9 mouse cellular contexts compared by ENCODE assay signal in genomic region chr13:55414743-55415380, GRCm38 (mm10). TPM values are rescaled to one million over a fixed set of nuclear protein-coding genes. Genes with fewer than 3 reads are reported as not detected.
DNase-seq lines count a peak whose midpoint lies in the region; ATAC-seq and TF ChIP-seq lines count a peak whose summit lies in the region.
"Had no signal": no experiment of that assay in that cellular context is flagged by ENCODE, and none has a peak within 500 bp of the region (broad histone marks: within the 10 kb centered on the region; RNA-seq: fewer than 3 reads in every experiment).

Pfn3 (minus strand) TSS chr13:55415232.

- 11% methylated on average over 41 of the region's 41 CpGs for WGBS in heart, embryonic 10.5 days
- WGBS in forebrain, embryonic 14.5 days, result 11% methylated on average over 41 of the region's 41 CpGs
- WGBS in hindbrain, postnatal 0 days, result 7% methylated on average over 41 of the region's 41 CpGs
- WGBS in stomach, embryonic 15.5 days, result 9% methylated on average over 41 of the region's 41 CpGs

- no peak within 1 kb of the TSS for H3K27ac ChIP-seq in heart, embryonic 10.5 days
- H3K27ac ChIP-seq in forebrain, embryonic 14.5 days (ENCODE audit: low read depth, low read length), result no peak within 1 kb of the TSS
- peak within 1 kb of the TSS; percentile 41; the same call in 1 of the 2 replicates for H3K27ac ChIP-seq in hindbrain, postnatal 0 days
- H3K27ac ChIP-seq in stomach, embryonic 15.5 days, result no peak within 1 kb of the TSS
- H3K27ac ChIP-seq: macrophage had no signal

- no peaks in the 10 kb centered on the region for H3K36me3 ChIP-seq in heart, embryonic 10.5 days
- no peaks in the 10 kb centered on the region for H3K36me3 ChIP-seq in forebrain, embryonic 14.5 days (ENCODE audit: control insufficient read depth, insufficient read depth, low read length)
- H3K36me3 ChIP-seq in hindbrain, postnatal 0 days (ENCODE audit: insufficient read depth, low read length), result no peaks in the 10 kb centered on the region
- H3K36me3 ChIP-seq in stomach, embryonic 15.5 days, result no peaks in the 10 kb centered on the region

- peaks cover 12% of the 10 kb centered on the region; the same call in 1 of the 2 replicates for H3K4me1 ChIP-seq in heart, embryonic 10.5 days
- no peaks in the 10 kb centered on the region for H3K4me1 ChIP-seq in forebrain, embryonic 14.5 days (ENCODE audit: control insufficient read depth, insufficient read depth, low read length)
- H3K4me1 ChIP-seq in hindbrain, postnatal 0 days (ENCODE audit: insufficient read depth, low read length), result no peaks in the 10 kb centered on the region; the same call in 1 of the 2 replicates
- peaks cover 11% of the 10 kb centered on the region; the same call in 1 of the 2 replicates for H3K4me1 ChIP-seq in stomach, embryonic 15.5 days

- H3K9me3 ChIP-seq in heart, embryonic 10.5 days, result no peaks in the 10 kb centered on the region
- no peaks in the 10 kb centered on the region for H3K9me3 ChIP-seq in forebrain, embryonic 14.5 days (replicated peaks; ENCODE audit: control insufficient read depth, low read length)
- H3K9me3 ChIP-seq in hindbrain, postnatal 0 days (ENCODE audit: low read length), result no peaks in the 10 kb centered on the region
- H3K9me3 ChIP-seq in stomach, embryonic 15.5 days, result no peaks in the 10 kb centered on the region

- H3K4me3 ChIP-seq in heart, embryonic 10.5 days, result peak within 1 kb of the TSS; percentile 51
- H3K4me3 ChIP-seq in forebrain, embryonic 14.5 days (ENCODE audit: low read depth, low read length), result peak within 1 kb of the TSS; percentile 38
- peak within 1 kb of the TSS; percentile 39 for H3K4me3 ChIP-seq in hindbrain, postnatal 0 days (ENCODE audit: low read length)
- peak within 1 kb of the TSS; percentile 34 for H3K4me3 ChIP-seq in stomach, embryonic 15.5 days (replicated peaks)

- H3K4me2 ChIP-seq in forebrain, embryonic 14.5 days (ENCODE audit: low read length), result peak within 1 kb of the TSS; percentile 68
- H3K4me2 ChIP-seq in hindbrain, postnatal 0 days (ENCODE audit: low read depth, low read length), result peak within 1 kb of the TSS; percentile 67
- peak within 1 kb of the TSS; percentile 62 for H3K4me2 ChIP-seq in stomach, embryonic 15.5 days

- peak; percentile 76 for ATAC-seq in forebrain, embryonic 14.5 days
- peak; percentile 78 for ATAC-seq in hindbrain, postnatal 0 days
- ATAC-seq in stomach, embryonic 15.5 days (ENCODE audit: insufficient read depth, low FRiP score, low read depth), result peak; percentile 29; the same call in 1 of the 2 replicates

- peak within 1 kb of the TSS; percentile 71 for H3K9ac ChIP-seq in forebrain, embryonic 14.5 days (ENCODE audit: low read length)
- H3K9ac ChIP-seq in hindbrain, postnatal 0 days (replicated peaks; ENCODE audit: low read length), result peak within 1 kb of the TSS; percentile 50
- no peak within 1 kb of the TSS for H3K9ac ChIP-seq in stomach, embryonic 15.5 days

- H3K27me3 ChIP-seq in heart, embryonic 10.5 days (ENCODE audit: insufficient read depth, poor library complexity, severe bottlenecking), result peaks cover 88% of the 10 kb centered on the region
- H3K27me3 ChIP-seq in forebrain, embryonic 14.5 days (replicated peaks; ENCODE audit: control insufficient read depth, insufficient read depth, low read length), result peaks cover 14% of the 10 kb centered on the region
- H3K27me3 ChIP-seq in hindbrain, postnatal 0 days (ENCODE audit: insufficient read depth, low read length), result peaks cover 6% of the 10 kb centered on the region
- H3K27me3 ChIP-seq in stomach, embryonic 15.5 days (replicated peaks), result peaks cover 20% of the 10 kb centered on the region

- DNase-seq in heart, embryonic 10.5 days (ENCODE audit: low spot score), result no peak
- no peak for DNase-seq in heart, adult 8-10 months (ENCODE audit: low spot score)
- peak; percentile 84 for DNase-seq in forebrain, embryonic 14.5 days (ENCODE audit: low spot score)
- DNase-seq in hindbrain, postnatal 0 days (ENCODE audit: low spot score), result peak; percentile 80
- peak; percentile 73 to 81 for DNase-seq in left cerebral cortex, adult 8-10 months (ENCODE audit: low spot score in 2 of 2)
- DNase-seq in mesoderm, embryonic 11.5 days (ENCODE audit: low read depth, low spot score), result peak; percentile 76
- no peak for DNase-seq in thymus, postnatal 36 days

- TF ChIP-seq CTCF in hindbrain, postnatal 0 days (IDR thresholded peaks at IDR 0.05; ENCODE audit: low read depth), result 0 out of 2 replicates have a peak, but pooled peaks have one; percentile 3

RNA-seq across cellular contexts. Expression of gene Pfn3, which starts in this region (rescaled TPM):
- polyA plus RNA-seq in heart, embryonic 10.5 days (2016; fragmentation: Nextera tagmentation; extraction: Ambion mirVana), result not detected in 2 replicates
- total RNA-seq in heart, adult 8-10 months (2022), result not detected
- polyA plus RNA-seq in forebrain, embryonic 14.5 days (2014; fragmentation: Nextera tagmentation; extraction: Ambion mirVana), result 0.71 and 1.0 TPM in 2 replicates
- total RNA-seq in hindbrain, postnatal 0 days (2014; rRNA removed), result 0.52 TPM in 1 of 2 replicates, not detected in the other
- 0.37 and 0.68 TPM in 2 replicates for polyA plus RNA-seq in hindbrain, postnatal 0 days (2015; fragmentation: Nextera tagmentation; extraction: Ambion mirVana)
- total RNA-seq in left cerebral cortex, adult 8-10 months (2022), result not detected
- not detected in 2 replicates for polyA plus RNA-seq in stomach, embryonic 15.5 days (2015; fragmentation: Nextera tagmentation; extraction: Ambion mirVana)
- polyA plus RNA-seq: macrophage had no signal

Comparison
In these comparisons a context has a peak if more than half of its experiments do, and no peak if none do; other contexts are left out.
1. Peak in DNase-seq, ATAC-seq, H3K4me3 ChIP-seq, H3K27ac ChIP-seq, H3K9ac ChIP-seq and H3K4me2 ChIP-seq in hindbrain, postnatal 0 days; RNA of the gene not detected or under 1 TPM.
2. Peak in DNase-seq in left cerebral cortex, adult 8-10 months; RNA of the gene not detected or under 1 TPM.
3. Peak in ATAC-seq, H3K4me3 ChIP-seq and H3K4me2 ChIP-seq in stomach, embryonic 15.5 days; RNA of the gene not detected or under 1 TPM.
4. DNase-seq: peak in forebrain, embryonic 14.5 days (single experiment) and mesoderm, embryonic 11.5 days (single experiment); none in heart, embryonic 10.5 days (single experiment), heart, adult 8-10 months (single experiment) and thymus, postnatal 36 days (0 of 2).
5. Peak in every context shown above with its lines, with median percentiles within 50 percentile points of each other: H3K4me3 ChIP-seq, ATAC-seq and H3K4me2 ChIP-seq.